Mouse (Mus musculus) heart, postnatal 4 days (tissue): ENCODE measurements around the gene Dohh. TPM values are rescaled to one million over a fixed set of nuclear protein-coding genes. Genes with fewer than 3 reads are reported as not detected.

Experiments used
- DNase-seq: peaks from one replicate; pipeline ENCODE4 v3.0.0; 2021
- total RNA-seq, 2 experiments: library from RNA; stranded (reverse); gene quantifications; 2 replicates each; pipeline ENCODE4 v1.2.3; 2021

Dohh gene
- total RNA-seq, 2 experiments from 2014 or later, result 52.9 to 55.9 TPM

- DNase-seq, result peak; percentile 4
Measured at GRCm38 (mm10) chr10:81418216-81419070, 34.2 kb downstream of the Dohh start.

- DNase-seq, result peak; percentile 6
Measured at GRCm38 (mm10) chr10:81419111-81419928, 35.1 kb downstream of the Dohh start.

- DNase-seq, result peak; percentile 9
Measured at GRCm38 (mm10) chr10:81420191-81420767, 36.1 kb downstream of the Dohh start.

- peak; percentile 5 for DNase-seq
Measured at GRCm38 (mm10) chr10:81421041-81421796, 37.0 kb downstream of the Dohh start.

GRCm38 (mm10) chr10:81421797-81422100 is 37.5 kb downstream of the Dohh start:
- DNase-seq, result peak; percentile 32

GRCm38 (mm10) chr10:81422191-81422590 is 38.0 kb downstream of the Dohh start:
- DNase-seq, result peak; percentile 5

GRCm38 (mm10) chr10:81422661-81423217 is 38.5 kb downstream of the Dohh start:
- peak; percentile 5 for DNase-seq

- peak; percentile 7 for DNase-seq
Measured at GRCm38 (mm10) chr10:81423476-81424245, 39.4 kb downstream of the Dohh start.

- DNase-seq, result peak; percentile 78
Measured at GRCm38 (mm10) chr10:81424246-81425051, 40.2 kb downstream of the Dohh start.

GRCm38 (mm10) chr10:81425236-81425850 is 41.1 kb downstream of the Dohh start:
- peak; percentile 64 for DNase-seq

- peak; percentile 53 for DNase-seq
Measured at GRCm38 (mm10) chr10:81426081-81426671, 41.9 kb downstream of the Dohh start.

- DNase-seq, result peak; percentile 76
Measured at GRCm38 (mm10) chr10:81426897-81427296, 42.7 kb downstream of the Dohh start.

- DNase-seq, result no peak
Measured at GRCm38 (mm10) chr10:81427327-81427726, 43.1 kb downstream of the Dohh start.

- DNase-seq, result peak; percentile 16
Measured at GRCm38 (mm10) chr10:81427804-81428506, 43.7 kb downstream of the Dohh start.

- peak; percentile 3 for DNase-seq
Measured at GRCm38 (mm10) chr10:81428507-81428870, 44.3 kb downstream of the Dohh start.

- DNase-seq, result peak; percentile 6
Measured at GRCm38 (mm10) chr10:81429092-81429491, 44.9 kb downstream of the Dohh start.

- peak; percentile 88 for DNase-seq
Measured at GRCm38 (mm10) chr10:81429605-81430061, 45.4 kb downstream of the Dohh start.

GRCm38 (mm10) chr10:81430141-81430830 is 46.1 kb downstream of the Dohh start:
- DNase-seq, result peak; percentile 88
